Mouse (Mus musculus) stomach, embryonic 14.5 days (tissue): Measurements from ENCODE around the gene Tubb4a. TPM values are rescaled to one million over a fixed set of nuclear protein-coding genes. Genes with fewer than 3 reads are reported as not detected.

ENCODE experiments used
- ATAC-seq: fragments of 200-750 bp; cut with Nextera tagmentation; 2 replicates; pipeline ENCODE4 v1.8.0; 2017; ENCODE audit warnings: low read depth, moderate TSS enrichment; ENCODE audit not compliant: insufficient number of reproducible peaks, insufficient read depth, low FRiP score
- H3K27ac ChIP-seq: fragments of 300-500 bp; sonication (generic); 2 replicates; pipeline ENCODE4 v1.5.1; 2014; ENCODE audit warnings: mild to moderate bottlenecking, low read length, moderate library complexity, mixed read lengths
- H3K27me3 ChIP-seq: fragments of 300-500 bp; sonication (generic); 2 replicates; pipeline ENCODE4 v1.6.1; 2014; ENCODE audit warnings: low read length, control low read depth, mixed read lengths; ENCODE audit not compliant: control insufficient read depth, insufficient read depth
- H3K36me3 ChIP-seq: fragments of 300-500 bp; sonication (generic); 2 replicates; pipeline ENCODE4 v1.6.1; 2014; ENCODE audit warnings: mild to moderate bottlenecking, control low read depth, low read length, moderate library complexity, mixed read lengths; ENCODE audit not compliant: control insufficient read depth, insufficient read depth
- H3K4me1 ChIP-seq: fragments of 300-500 bp; sonication (generic); 2 replicates; pipeline ENCODE4 v1.6.1; 2014; ENCODE audit warnings: low read length, control low read depth, mixed read lengths; ENCODE audit not compliant: control insufficient read depth, insufficient read depth
- H3K4me2 ChIP-seq: fragments of 300-500 bp; sonication (generic); replicated peaks from 2 replicates; pipeline ENCODE4 v1.6.1; 2014; ENCODE audit warnings: low read depth, low read length, control low read depth
- H3K4me3 ChIP-seq: fragments of 300-500 bp; sonication (generic); 2 replicates; pipeline ENCODE4 v1.5.1; 2014; ENCODE audit warnings: low read depth, low read length, control low read depth
- H3K9ac ChIP-seq: fragments of 300-500 bp; sonication (generic); replicated peaks from 2 replicates; pipeline ENCODE4 v1.6.1; 2014; ENCODE audit warnings: low read depth, mild to moderate bottlenecking, control low read depth, low read length, moderate library complexity, mixed read lengths
- H3K9me3 ChIP-seq: fragments of 300-500 bp; sonication (generic); 2 replicates; pipeline ENCODE4 v1.6.1; 2016; ENCODE audit warnings: low read depth, low read length, control low read depth; ENCODE audit not compliant: control insufficient read depth
- WGBS: fragments of 180-500 bp; shearing (Covaris S2); extraction: QIAGEN DNeasy Blood & Tissue Kit; methylation state at CpG from one replicate; pipeline ENCODE4 v1.1.7; 2014; 5-methylcytosine and 5-hydroxymethylcytosine counted together
- polyA plus RNA-seq: library from polyadenylated mRNA; unstranded; fragments of >200 nt; fragmentation: Nextera tagmentation; extraction: Ambion mirVana; gene quantifications from 2 replicates; pipeline ENCODE4 v1.2.1, GENCODE M21; 2014

The Tubb4a gene
- polyA plus RNA-seq, 1 experiment from 2014 or later: 34.9 TPM

GRCm38 (mm10) chr17:57121856-57122255, 34.3 kb upstream of the Tubb4a start:
- H3K4me2 ChIP-seq: no peak overlapping the region
- no peak overlapping the region for H3K27ac ChIP-seq
- H3K9me3 ChIP-seq: no peaks in the 10 kb centered on the region
- H3K9ac ChIP-seq: no peak overlapping the region
- 72% methylated on average over 2 of the region's 2 CpGs for WGBS
- ATAC-seq: no peak
- no peaks in the 10 kb centered on the region for H3K4me1 ChIP-seq
- H3K36me3 ChIP-seq: no peaks in the 10 kb centered on the region
- H3K27me3 ChIP-seq: no peaks in the 10 kb centered on the region
- H3K4me3 ChIP-seq: no peak overlapping the region

DNA sequence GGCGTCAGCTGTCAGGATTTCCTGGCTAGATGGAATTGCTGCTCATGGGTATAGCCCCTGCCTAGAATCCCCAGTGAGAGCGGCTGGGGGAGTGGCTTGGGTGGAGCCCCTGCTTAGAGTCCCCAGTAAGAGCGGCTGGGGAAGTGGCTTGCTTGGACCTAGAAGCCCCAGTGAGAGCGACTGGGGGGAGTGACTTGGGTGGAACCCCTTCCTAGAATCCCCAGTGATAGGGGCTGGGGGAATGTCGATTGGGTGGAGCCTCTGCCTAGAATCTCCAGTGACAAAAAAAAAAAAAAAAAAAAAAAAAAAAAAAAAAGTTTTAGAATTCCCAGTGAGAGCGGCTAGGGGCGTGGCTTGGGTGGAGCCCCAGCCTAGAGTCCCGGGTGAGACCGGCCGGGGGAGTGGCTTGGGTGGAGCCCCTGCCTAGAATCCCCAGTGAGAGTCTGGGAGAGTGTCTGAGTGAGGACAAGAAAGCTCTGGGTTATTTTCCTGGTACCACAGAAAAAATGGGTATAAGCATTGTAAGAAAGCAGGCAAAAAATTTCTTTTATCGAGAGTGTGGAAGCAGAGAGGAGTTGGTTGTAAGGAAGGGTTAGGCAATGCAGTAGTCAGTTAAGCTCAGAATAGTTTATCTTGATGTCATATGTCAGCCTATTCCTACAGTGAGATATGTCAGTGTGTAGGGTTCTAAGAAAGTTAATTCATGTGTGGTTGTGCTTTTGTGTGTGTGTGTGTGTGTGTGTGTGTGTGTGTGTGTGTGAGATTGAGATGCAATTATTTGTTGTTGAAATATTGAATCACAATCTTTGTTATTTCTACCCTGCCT, 31.2 kb upstream of the Tubb4a start:
- Histone ChIP-seq H3K4me3 (no peak overlapping the region), H3K27ac (no peak overlapping the region)

GRCm38 (mm10) chr17:57116801-57117200, 29.2 kb upstream of the Tubb4a start:
- no peaks in the 10 kb centered on the region for H3K9me3 ChIP-seq
- no peak overlapping the region for H3K27ac ChIP-seq
- no peaks in the 10 kb centered on the region for H3K4me1 ChIP-seq
- no peak overlapping the region for H3K9ac ChIP-seq
- WGBS: 78% methylated on average over 2 of the region's 2 CpGs
- ATAC-seq: no peak
- H3K4me2 ChIP-seq: no peak overlapping the region
- H3K36me3 ChIP-seq: no peaks in the 10 kb centered on the region
- no peak overlapping the region for H3K4me3 ChIP-seq
- H3K27me3 ChIP-seq: no peaks in the 10 kb centered on the region

More for the DNA sequence above, 31.2 kb upstream of the Tubb4a start:
- 1% methylated on average over 11 of the region's 11 CpGs for WGBS
- Histone ChIP-seq H3K27me3 (no peaks in the 10 kb centered on the region), H3K36me3 (no peaks in the 10 kb centered on the region), H3K9ac (no peak overlapping the region), H3K9me3 (no peaks in the 10 kb centered on the region), H3K4me2 (no peak overlapping the region; the same call in 1 of the 2 replicates), H3K4me1 (no peaks in the 10 kb centered on the region)
- peak; percentile 88 for ATAC-seq

DNA sequence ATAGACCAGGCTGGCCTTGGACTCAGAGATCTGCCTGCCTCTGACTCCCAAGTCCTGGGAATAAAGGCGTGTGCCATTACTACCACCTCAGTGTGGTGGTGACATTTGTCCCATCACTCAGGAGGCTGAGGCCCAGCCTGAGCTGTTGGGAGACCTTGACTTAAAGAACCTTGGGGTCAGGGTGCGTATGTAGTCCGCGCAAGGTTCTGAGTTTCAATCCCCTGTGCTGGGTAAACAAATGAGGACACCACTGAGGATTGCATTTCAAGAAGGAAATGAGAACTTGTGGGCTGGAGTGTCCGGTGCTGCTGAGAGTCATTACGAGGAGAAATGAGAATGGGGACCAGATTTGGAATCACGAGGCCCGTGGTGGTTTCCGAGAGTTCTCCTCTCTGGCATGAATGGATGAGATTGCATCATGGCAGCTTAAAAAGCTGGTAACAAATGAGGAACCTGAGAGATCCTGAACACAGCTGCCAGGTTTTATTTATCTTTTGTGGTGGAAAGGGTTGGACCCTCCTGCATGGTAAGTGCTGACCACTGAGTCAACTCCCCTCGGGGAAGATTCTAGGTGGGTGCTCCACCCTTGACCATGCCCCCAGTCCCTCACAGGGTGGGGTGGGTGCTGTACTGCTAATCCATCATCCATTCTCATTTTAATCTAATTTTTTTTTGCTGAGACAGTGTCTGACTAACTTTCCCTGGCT, 25.3 kb upstream of the Tubb4a start:
- no peaks in the 10 kb centered on the region for H3K36me3 ChIP-seq
- H3K4me1 ChIP-seq: no peaks in the 10 kb centered on the region
- no peak overlapping the region for H3K4me2 ChIP-seq
- H3K9ac ChIP-seq: no peak overlapping the region
- 78% methylated on average over 10 of the region's 10 CpGs for WGBS
- no peaks in the 10 kb centered on the region for H3K27me3 ChIP-seq
- no peak overlapping the region for H3K27ac ChIP-seq
- H3K9me3 ChIP-seq: no peaks in the 10 kb centered on the region
- no peak for ATAC-seq
- no peak overlapping the region for H3K4me3 ChIP-seq

GRCm38 (mm10) chr17:57110005-57110404, 22.4 kb upstream of the Tubb4a start:
- H3K27ac ChIP-seq: no peak overlapping the region
- H3K9me3 ChIP-seq: no peaks in the 10 kb centered on the region
- H3K9ac ChIP-seq: no peak overlapping the region
- no peak overlapping the region for H3K4me2 ChIP-seq
- no peaks in the 10 kb centered on the region for H3K27me3 ChIP-seq
- H3K4me1 ChIP-seq: peaks cover 9% of the 10 kb centered on the region; the same call in 1 of the 2 replicates
- no peaks in the 10 kb centered on the region for H3K36me3 ChIP-seq
- ATAC-seq: no peak
- H3K4me3 ChIP-seq: no peak overlapping the region
- WGBS: 76% methylated on average over 1 of the region's 1 CpGs

DNA sequence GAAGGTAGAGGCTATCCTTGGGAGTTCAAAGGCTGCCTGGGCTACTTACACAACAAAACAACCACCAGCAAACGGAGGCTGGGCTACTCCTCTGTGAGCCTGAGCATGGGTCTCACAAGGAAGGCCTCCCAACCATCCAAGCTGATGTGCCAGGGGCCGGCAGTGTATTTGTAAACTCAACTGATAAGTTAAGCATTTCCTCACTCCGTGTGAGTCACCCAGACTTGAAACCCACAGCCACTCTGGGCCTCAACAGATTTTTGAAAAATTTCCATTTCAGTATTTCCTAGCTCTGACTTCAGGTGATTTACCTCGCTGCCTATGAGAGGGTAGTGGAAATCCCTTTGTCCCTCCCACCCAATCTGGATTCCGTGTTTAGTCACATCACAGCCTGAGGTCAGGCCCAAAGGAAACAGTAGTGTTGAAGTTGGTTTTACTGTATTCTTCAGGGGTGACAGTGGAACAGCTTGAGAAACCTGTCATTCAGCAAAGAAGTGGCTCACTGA, 21.1 kb upstream of the Tubb4a start:
- no peak overlapping the region for H3K9ac ChIP-seq
- peaks cover 14% of the 10 kb centered on the region for H3K4me1 ChIP-seq
- ATAC-seq: no peak
- H3K27me3 ChIP-seq: no peaks in the 10 kb centered on the region
- H3K4me2 ChIP-seq: no peak overlapping the region
- H3K4me3 ChIP-seq: no peak overlapping the region
- H3K36me3 ChIP-seq: no peaks in the 10 kb centered on the region
- H3K27ac ChIP-seq: no peak overlapping the region
- 41% methylated on average over 5 of the region's 5 CpGs for WGBS
- no peaks in the 10 kb centered on the region for H3K9me3 ChIP-seq

DNA sequence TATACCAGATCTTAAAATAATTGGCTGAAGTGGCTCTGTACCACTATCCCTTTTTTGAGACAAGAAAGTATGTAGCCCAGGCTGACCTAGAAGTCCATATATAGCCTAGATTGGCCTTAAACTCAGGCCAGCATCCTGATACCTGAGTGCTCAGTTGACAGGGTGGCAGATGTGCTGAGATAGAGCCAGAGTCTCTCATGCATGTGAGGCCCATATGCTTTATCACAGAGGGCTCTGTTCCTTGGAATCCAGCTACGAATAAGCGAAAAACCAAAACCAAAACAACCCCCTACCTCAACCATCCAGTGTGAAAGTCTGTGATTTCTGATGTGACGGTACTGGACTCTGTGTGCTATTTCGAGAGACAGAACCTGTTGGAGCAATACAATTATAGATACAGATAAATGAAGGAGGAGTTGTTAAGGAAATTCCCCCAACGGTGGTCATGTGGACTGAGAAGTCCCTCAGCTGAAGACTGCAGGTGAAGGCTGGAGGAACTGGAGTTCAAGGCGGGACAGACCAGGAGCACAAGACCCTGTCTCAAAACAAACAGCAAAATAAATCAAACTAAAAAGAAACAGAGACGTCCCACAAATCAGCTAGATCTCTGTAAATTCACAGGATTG, 20.6 kb upstream of the Tubb4a start:
- no peaks in the 10 kb centered on the region for H3K27me3 ChIP-seq
- H3K9me3 ChIP-seq: no peaks in the 10 kb centered on the region
- no peak overlapping the region for H3K4me2 ChIP-seq
- 81% methylated on average over 7 of the region's 7 CpGs for WGBS
- no peak for ATAC-seq
- no peak overlapping the region for H3K27ac ChIP-seq
- H3K4me3 ChIP-seq: no peak overlapping the region
- no peak overlapping the region for H3K9ac ChIP-seq
- H3K36me3 ChIP-seq: no peaks in the 10 kb centered on the region
- H3K4me1 ChIP-seq: peaks cover 14% of the 10 kb centered on the region

- 88% methylated on average over 5 of the region's 5 CpGs for WGBS
Observed at GRCm38 (mm10) chr17:57107064-57107463, 19.5 kb upstream of the Tubb4a start.

More at GRCm38 (mm10) chr17:57107064-57107463, 19.5 kb upstream of the Tubb4a start:
- Histone ChIP-seq H3K9ac (no peak overlapping the region), H3K4me3 (no peak overlapping the region), H3K27me3 (no peaks in the 10 kb centered on the region), H3K4me2 (no peak overlapping the region), H3K9me3 (no peaks in the 10 kb centered on the region), H3K4me1 (peaks cover 14% of the 10 kb centered on the region), H3K27ac (no peak overlapping the region), H3K36me3 (no peaks in the 10 kb centered on the region)
- ATAC-seq: no peak
